Mouse (Mus musculus): ENCODE data around the gene Tspan8. TPM values are rescaled to one million over a fixed set of nuclear protein-coding genes. Genes with fewer than 3 reads are reported as not detected.

Gene Tspan8
- total RNA-seq, 4 experiments from 2014 or later = 0.30 to 0.75 (median 0.70) TPM; not detected in 1

DNA sequence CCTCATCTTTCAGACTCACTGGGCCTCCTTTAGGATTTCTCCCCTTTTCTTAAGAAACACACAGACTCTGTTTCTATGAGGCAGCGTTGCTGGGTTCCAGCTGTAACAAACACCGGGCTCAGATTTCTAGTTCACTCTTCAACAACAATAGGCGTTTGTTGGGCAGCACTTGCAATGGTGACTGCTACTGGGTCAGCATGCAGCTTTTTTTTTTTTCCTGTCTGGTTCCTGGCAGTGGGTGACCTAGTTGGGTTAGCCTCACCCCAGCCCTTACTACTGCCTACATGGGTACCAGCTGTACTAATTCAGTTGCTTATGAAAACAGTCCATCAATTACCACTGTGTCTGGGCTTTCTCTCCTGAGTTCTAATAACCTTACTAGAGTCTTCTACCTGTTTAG lies 14.1 kb downstream of the Tspan8 start:
- DNase-seq (ENCODE audit: low spot score in 2 of 2) = no peak

DNA sequence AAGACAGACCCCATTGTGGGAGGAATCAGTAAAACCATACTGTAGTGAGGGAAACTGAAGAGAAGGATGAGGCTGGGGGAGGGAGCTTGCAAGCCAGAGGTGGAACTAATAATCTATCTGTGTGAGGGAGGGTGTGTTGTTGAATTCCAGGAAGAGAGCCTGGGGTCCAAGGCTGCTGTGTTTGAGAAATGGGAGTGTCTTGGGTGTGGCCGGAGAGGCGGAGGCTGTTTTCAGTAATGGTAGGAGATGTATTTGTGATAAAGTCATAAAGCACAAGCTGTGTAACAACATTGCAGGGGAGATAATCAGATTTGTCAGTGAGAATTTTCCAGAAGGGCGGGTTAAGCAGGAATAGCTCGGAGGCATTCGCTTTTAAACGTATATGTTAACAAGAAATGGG lies 17.4 kb downstream of the Tspan8 start:
- no peak for DNase-seq (ENCODE audit: low spot score in 2 of 2)

DNA sequence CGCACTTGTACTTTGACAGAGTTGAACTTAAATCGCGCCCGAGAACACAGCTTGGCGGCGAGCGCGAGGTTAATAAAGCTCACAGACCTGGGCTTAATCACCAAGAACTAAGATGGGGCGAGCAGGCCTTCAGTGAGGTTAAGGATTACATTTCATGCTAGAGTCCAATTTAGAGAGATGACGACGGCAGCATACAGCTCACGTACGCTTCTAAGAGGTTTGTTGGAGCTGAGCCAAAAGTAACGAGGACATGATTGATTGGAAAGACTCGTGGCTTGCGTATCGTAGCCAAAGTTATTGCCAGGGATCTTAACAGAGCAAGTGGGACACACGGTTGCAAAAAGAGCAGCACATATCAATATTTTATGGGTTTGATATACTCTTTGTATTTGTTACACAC lies 30.3 kb downstream of the Tspan8 start:
- no peak for DNase-seq (ENCODE audit: low spot score in 2 of 2)

DNA sequence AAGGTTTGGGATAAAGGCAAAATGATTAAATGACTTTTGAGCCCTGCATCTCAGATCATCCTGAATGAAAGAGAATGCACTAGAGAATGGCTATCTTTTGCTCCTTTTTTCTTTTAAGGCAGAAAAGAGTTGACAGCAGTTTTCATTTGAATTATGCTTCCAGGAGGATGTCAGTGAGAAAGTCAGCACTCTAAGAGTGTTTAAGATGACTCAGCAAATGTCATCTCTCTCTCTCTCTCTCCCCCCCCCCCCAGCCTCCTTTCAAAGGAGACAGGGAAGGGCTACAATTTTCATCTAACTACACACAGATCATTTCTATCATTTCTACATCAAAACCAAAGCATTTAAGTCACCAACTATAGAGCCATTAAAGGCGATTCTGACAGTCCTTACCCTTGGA lies 31.9 kb downstream of the Tspan8 start:
- DNase-seq (ENCODE audit: low spot score in 2 of 2) = no peak

DNA sequence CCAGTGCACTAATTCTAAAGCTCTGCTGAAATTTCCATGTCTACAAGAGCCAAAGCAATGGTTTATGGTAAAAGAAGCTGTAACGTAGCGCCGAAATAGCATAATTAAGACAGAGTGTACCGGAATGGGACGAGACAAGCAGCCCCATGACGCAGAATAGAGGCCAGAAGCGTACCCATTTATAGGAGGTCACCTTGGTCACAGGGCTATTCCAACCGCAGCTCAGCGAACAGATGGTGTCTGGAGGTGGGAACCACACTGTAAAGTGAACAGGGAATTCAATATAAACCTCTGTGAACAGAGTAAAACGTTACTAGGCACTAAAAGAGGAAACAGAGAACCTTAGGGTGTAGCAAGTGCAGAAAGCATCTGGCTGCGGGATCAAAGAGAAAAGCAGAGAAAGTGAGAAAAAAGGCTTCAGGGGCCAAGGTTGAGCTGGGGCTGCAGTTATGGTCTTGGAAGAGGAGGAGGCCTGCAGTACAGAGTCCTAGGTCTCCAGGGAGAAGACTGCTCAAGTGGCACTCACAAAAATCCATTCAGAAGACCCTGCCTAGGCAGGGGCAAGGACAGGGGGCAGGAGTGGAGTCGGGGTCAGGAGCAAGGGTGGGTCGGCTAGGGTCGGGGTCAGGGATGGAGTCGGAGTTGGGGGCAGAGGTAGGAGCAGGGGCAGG lies 43.7 kb downstream of the Tspan8 start:
- no peak for DNase-seq (ENCODE audit: low spot score in 2 of 2)

DNA sequence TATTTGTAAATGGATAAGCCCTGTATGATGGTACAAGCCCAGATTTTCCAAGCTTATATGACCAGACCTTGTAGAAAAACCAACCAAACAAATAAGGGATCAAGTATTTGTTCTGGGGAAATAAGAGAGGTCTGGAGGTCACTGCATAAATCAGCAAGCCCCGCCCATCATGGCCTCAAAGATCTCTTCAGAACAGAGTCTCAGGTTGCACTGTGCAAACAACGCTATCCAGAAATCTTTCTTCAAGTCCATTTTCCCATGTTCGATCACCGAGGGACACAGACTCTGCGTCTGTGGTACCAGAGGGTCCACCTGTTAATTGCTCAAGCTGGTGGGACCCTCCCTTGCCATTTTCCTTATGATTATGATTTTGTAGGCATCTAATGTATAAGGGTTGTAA lies 45.3 kb downstream of the Tspan8 start:
- no peak for DNase-seq (ENCODE audit: low spot score in 2 of 2)

DNA sequence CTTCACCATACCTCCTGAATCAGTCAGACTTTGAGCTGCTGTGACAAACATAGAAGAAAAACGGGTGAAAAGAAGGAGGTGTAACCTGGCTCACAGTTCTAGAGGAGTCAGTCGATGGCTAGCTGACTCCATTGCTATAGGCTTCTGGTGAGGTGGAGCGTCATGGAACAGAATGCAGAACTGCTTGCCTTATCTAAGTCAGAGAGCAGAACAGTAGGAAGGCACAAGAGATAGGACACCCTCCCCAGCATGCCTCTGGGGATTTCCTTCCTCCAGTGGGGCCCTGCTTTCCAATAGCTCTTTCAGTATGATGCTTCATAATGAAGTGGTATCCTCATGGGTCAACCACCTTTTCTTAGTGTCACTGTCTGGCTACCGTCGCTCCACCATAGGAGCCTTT lies 66.1 kb downstream of the Tspan8 start:
- DNase-seq (ENCODE audit: low spot score in 2 of 2) = no peak

DNA sequence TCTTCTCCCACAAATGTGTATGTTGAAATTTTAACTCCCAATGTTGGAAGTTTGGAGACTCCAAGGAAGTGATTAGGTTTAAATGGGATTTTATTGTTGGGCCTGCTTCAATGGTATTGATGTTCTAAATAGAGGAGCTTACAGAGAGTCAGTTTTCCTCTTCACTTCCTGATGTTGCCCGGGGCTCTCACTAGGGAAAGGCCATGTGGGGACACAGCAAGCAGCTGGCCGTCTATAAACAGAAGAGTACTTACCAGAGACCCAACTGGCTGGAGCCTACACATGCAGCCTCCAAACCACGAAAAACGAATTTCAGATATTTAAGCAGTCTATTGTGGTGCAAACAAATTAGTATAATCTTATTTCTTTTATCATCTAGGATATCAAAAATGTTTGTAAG lies 75.3 kb downstream of the Tspan8 start:
- DNase-seq (ENCODE audit: low spot score in 2 of 2) = no peak

DNA sequence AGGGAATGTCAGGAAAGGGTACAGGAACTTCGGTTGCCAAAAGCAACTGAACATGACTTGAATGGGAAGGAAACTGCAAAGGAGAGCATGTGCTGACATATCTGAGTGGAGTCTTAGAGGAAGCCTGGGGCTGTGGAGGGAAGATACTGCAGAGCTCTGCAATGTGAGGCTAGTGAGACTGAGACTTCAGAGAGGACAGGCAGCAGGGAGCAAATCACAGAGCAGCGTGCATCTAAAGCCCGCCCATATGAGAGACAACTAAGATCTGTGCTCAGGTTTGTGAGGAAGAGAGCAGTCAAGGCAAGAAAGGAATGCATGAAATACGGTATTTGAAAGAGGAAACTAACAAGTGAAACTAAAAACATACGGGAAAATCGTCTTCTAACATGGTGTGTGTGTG lies 76.3 kb downstream of the Tspan8 start:
- DNase-seq (ENCODE audit: low spot score in 2 of 2) = no peak

DNA sequence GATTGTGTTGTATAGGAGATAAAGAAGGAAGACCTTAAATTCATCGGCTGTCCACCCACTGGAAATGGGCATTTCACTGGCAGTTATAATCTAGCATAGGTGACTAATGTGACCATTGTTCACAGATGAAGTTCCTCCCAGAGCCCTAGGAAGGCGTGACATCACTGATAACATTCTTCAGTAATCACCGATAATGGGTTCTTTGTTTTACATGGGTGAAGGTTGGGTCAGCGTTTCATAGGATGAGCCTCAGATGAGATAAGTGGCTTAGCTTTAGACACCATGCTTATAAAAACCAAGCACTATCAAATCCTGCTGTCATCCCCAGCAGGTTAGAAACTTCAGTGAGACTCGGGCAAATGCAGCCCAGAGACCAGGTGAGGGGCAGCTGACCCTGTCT lies 77.4 kb downstream of the Tspan8 start:
- DNase-seq (ENCODE audit: low spot score in 2 of 2) = no peak

DNA sequence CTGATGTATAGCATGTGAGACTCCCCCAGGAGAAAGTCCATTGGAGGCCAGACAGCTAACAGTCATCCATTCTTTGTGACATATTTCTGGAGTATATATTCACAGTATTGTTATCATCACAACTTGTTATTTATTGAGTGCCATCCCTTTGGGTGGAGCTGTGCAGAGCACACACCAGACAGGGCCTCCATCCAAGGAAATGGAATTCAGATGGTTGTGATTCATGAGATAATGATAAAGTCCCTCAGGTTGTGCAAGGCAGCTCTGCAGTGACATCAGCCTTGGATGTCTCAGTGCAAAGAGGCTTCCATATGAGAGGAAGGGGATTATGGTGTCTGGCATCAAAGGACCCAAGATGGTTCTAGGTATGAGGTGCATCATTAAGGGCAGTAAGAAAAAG lies 80.1 kb downstream of the Tspan8 start:
- no peak for DNase-seq (ENCODE audit: low spot score in 2 of 2)

DNA sequence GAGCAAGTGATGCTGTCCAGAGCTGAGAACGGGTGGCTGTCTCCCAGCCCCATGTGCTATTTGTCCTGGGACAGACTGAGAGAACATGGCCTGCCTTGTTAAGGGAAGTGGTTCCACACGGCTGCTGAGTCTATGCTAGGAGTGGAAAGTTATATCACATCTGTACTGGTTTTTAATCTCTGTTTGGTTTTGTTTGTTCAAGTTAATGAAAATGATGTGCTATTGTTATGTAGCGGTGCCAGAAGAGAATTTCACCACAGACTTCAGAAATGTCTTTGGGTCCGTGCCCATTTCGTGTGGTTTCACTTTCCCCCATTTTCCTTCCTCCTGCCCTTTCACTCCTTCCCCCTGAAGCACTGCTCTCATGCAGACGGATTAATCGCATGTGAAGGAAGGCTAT lies 80.6 kb downstream of the Tspan8 start:
- no peak for DNase-seq (ENCODE audit: low spot score in 2 of 2)

Other genes starting within 250 kb of the Tspan8 start
- 1 to 10 TPM in 1 of 4 experiments, under 1 TPM in 2, not detected in 1; 0.38 to 1.3 (median 0.45) TPM for gene A930009A15Rik, start 246.8 kb upstream of the Tspan8 start, total RNA-seq (2022)
- 1 to 10 TPM; 1.9 to 2.3 (median 1.9) TPM for gene Lgr5, start 229.1 kb upstream of the Tspan8 start, total RNA-seq (2022)
- 10 to 100 TPM; 16.9 to 18.3 (median 17.1) TPM for gene Ptprr, start 201.4 kb downstream of the Tspan8 start, total RNA-seq (2022)